Mouse (Mus musculus) kidney, postnatal 14 days (tissue): ENCODE measurements around the gene Gck.
"Not testable (repeated sequence)": the region's sequence is repeated elsewhere in the genome, so short reads cannot be mapped to it uniquely, and the experiment has no call there.

Source experiments
- DNase-seq: peaks from one replicate; pipeline ENCODE4 v3.0.0; 2022; ENCODE audit warnings: mixed read lengths

Gck gene

GRCm38 (mm10) chr11:5905778-5906518 lies 43.9 kb downstream of the Gck start:
- no peak for DNase-seq

- DNase-seq = no peak
Observed at GRCm38 (mm10) chr11:5904871-5905270, 45.0 kb downstream of the Gck start.

DNA sequence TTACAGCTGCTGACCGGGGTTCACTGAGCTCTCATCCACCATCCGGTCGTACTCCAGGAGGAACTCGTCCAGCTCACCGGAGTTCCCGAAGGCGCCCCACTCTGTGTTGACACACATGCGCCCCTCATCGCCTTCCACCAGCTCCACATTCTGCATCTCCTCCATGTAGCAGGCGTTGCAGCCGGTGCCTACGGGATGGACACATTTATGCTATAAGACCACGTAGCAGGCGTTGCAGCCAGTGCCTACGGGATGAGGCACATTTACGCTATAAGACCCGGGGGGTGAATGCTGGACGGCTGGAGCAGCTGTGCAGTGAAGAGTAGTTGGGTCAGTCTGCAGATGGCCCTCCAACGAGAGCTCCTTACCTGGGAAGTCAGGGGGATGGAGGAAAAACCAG lies 45.5 kb downstream of the Gck start:
- no peak for DNase-seq

DNA sequence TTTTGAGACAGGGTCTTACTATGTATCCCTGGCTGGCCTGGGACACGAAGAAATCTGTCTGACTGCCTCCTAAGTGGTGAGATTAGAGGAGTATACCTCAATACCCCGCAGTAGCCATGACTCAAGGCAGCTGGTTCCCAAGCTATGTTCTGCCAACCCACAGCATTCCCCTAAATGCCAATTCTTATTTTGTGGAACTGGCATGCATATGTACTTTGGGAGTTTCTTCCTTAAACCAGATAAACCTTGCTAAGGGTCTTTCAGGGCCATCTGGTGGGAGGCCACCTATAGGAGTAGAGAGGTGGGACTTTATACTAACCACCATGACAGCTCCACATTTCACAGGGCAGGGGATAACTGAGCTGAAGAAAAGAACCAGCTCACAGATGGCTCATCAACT lies 46.0 kb downstream of the Gck start:
- DNase-seq = no peak

DNA sequence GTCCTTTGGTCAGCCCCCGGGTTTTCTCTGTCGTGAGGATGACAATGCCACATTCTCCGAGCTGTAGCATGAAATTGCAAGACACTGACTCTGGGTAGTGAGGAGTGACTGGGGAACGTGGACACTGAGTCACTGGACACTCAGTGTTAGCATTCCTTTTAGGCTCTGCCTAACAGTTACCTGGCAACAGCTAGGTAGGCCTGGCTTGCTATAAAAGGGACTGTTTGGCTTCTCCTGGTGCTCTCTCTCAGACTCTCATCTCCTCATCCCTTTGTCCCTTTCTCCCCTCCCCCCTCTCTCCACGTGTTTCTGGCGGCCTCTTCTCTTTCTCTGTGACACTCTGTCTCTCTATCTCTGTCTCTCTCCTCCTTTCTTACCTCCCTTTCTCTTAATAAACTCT lies 47.5 kb downstream of the Gck start:
- DNase-seq = no peak

- DNase-seq = peak; percentile 67
Observed at GRCm38 (mm10) chr11:5901950-5902349, 47.9 kb downstream of the Gck start.

DNA sequence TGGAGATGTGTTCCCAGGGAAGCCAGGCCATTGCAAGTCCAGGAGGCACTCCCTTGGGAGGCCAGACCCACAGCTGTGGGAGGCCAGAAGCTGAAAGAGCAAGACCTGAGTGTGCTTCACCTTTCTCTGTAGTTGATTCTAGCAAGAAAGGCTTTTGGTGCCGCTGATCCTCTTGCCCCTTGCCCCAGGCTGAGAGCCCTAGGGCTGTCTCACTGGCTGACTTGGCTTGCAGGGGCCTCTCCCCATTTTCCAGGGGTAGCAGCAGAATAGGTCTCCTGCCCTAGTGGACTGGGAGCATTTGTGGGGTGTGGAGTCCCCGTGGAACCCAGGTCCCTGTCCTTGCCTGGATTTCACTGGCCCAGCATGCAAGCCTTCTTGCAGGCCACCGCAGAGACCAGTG lies 48.6 kb downstream of the Gck start:
- DNase-seq = no peak

GRCm38 (mm10) chr11:5899286-5899685 lies 50.6 kb downstream of the Gck start:
- no peak for DNase-seq

- no peak for DNase-seq
Observed at GRCm38 (mm10) chr11:5898531-5898930, 51.4 kb downstream of the Gck start, which contains the start of gene Myl7. Myl7 (minus strand) TSS chr11:5898782.

DNA sequence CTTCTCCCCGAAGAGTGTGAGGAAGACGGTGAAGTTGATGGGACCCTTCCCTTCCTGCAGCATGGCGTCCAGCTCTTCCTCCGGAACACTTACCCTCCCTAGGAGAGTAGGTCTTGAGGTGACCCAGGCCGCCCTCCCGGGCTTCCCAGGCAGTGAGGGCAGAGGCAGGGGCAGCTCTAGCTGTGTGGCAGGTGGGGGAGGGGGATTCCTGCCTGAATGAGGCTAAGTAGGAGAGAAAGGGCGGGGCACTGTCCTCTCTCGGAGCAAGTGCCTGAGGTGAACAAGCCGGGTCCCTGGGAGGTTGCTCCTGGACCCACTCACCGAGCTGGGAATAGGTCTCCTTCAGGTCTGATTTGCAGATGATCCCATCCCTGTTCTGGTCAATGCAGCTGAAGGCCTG lies 52.0 kb downstream of the Gck start:
- DNase-seq = no peak

- DNase-seq = no peak
Observed at GRCm38 (mm10) chr11:5897230-5897629, 52.7 kb downstream of the Gck start.

GRCm38 (mm10) chr11:5893807-5894206 lies 56.1 kb downstream of the Gck start:
- DNase-seq = no peak

DNA sequence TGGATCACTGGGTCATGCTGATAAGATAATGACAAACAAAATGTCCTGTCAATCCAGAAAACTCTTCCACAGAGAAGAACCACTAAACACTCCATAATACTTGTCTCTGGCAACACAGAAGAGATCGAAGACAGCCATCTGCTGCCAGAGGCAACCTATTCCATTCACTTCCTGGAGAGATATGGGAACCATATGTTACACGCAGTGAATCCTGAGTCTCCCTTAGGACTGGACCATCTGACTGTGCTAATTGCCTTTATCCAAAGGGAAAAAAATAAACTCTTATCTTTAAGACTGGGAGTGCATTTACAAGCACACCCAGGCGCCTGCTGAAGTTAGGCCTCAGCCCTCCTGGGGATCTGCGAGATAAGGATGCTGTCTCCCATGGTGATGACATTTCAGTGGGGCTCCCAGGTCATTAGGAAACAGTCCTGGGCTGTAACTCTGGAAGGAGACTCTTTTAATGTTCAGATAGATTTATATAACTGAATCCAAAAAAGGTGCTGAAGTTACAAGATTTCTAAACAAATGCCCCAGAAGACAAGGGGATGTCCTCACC lies 57.0 kb downstream of the Gck start:
- DNase-seq = no peak

DNA sequence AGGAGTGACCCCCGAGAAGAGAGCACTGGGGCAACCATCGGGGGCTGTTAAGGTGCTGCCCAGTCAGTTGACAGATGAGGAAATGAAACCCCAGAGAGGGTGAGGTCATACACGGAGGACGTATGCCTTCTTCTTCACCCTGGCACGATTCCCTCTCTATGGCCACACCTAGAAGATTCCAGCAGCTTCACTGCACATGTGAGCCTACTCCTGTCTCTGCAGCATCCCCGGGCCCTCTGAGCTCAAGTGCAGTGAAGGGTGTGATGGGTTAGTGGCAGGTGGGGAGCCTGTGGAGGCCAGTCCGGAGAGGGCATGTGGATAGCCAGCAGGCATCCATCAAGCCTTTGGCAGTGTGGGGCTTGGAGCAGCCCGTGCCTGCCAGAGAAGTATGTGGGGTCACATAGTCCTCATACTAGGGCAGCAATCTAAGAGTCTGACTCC lies 57.7 kb downstream of the Gck start:
- peak; percentile 59 for DNase-seq

DNA sequence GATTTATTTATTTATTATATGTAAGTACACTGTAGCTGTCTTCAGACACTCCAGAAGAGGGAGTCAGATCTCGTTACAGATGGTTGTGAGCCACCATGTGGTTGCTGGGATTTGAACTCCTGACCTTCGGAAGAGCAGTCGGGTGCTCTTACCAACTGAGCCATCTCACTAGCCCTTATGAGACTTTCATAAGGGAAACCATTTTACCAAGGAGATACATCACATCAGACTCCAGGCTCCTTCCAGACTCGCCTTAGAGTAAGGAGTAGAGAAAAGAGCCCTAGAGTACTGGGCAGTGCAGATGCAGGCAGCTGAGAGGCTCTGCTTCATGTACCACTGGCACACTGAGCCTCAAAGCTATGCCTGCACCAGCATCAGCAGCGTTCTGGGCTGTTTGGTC lies 61.3 kb downstream of the Gck start:
- not testable (repeated sequence) for DNase-seq

DNA sequence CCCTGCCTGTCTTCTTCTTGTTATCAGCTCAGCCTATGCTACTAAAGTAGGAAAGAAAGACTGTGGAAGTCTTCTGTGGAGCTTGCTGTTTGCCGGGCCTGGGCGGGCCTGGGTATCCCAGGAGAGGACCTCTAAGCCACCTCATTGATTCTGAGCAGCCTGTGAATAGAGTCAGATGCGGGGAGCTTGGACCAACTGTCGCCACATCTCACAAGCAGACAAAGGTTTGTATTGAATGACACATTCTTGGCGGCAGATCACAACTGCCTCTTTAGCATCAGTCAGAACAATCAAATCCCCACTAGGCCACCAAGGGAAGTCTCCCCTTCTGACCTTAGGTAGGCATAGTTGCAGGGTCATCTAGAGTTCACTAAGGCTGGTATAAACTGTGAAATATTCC lies 62.6 kb downstream of the Gck start:
- DNase-seq = no peak

- peak; percentile 74 for DNase-seq
Observed at GRCm38 (mm10) chr11:5886187-5886586, 63.7 kb downstream of the Gck start.

- no peak for DNase-seq
Observed at GRCm38 (mm10) chr11:5882518-5882917, 67.4 kb downstream of the Gck start.

GRCm38 (mm10) chr11:5879905-5880304 lies 70.0 kb downstream of the Gck start:
- DNase-seq = peak; percentile 59

GRCm38 (mm10) chr11:5878661-5879060 lies 71.2 kb downstream of the Gck start:
- no peak for DNase-seq

DNA sequence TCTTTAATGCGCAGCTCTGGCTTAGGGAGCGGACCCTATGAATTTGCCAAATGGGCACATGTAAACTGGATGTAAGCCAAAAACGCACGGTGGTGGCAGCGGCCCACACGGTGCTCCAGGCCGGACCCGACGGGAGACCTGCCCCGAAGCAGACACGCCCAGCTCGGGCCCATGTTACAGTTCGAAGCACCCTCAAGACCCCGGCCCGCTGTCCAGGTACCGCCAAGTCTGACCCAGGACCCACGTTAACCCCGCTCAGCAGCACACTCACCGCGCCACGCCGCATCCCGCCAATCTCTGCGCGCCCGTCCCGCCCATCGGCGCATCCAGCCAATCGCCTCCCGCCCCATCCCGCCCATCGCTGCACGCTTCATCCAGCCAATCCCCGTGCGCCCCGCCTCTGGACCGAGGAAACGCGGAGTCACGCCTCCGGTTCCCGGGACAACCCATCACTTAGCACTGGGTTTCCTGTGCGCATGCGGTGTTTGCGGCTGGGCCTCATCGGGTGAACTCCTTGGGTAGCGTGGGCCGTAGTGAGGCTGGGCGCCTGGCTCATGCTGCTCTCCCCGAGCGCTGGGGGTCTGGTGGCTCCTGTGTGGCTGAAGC lies 71.9 kb downstream of the Gck start, which contains the start of gene Pold2:
Gene Pold2 (minus strand): TSS at position 372 of the 606 bp plus-strand sequence.
- DNase-seq = peak; percentile 99

GRCm38 (mm10) chr11:5877421-5877820 lies 72.5 kb downstream of the Gck start:
- no peak for DNase-seq

GRCm38 (mm10) chr11:5873192-5873591 lies 76.7 kb downstream of the Gck start:
- no peak for DNase-seq

DNA sequence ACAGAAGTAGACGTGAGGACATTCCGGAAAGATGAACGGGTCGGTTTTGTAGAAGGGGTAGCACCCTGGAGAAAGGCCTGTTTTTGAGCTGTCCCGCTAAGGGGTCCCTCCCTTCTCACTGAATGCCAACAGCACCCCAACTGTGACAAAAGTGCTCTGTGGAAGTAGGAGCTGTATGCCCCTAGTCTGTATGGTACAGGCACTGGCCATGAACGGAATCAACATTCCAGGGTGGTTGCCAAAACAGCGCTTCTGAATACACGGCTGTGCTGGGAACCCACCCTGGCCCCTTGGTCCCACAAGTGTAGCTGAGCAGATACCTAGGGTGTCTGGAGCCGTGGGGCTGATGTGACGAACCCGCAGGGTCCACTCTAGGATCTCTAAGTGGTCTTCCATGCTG lies 77.2 kb downstream of the Gck start:
- DNase-seq = no peak
